Mouse (Mus musculus) lung, postnatal 0 days (tissue): ENCODE data around the gene Opa3.

Experiments
- CTCF ChIP-seq: IDR thresholded peaks from 2 replicates; pipeline ENCODE4 v1.5.1; 2016; ENCODE audit warnings: antibody characterized with exemption, mild to moderate bottlenecking
- EP300 ChIP-seq: IDR thresholded peaks from 2 replicates; pipeline ENCODE4 v1.6.1; 2016; ENCODE audit warnings: antibody characterized with exemption, mild to moderate bottlenecking, control low read depth

DNA sequence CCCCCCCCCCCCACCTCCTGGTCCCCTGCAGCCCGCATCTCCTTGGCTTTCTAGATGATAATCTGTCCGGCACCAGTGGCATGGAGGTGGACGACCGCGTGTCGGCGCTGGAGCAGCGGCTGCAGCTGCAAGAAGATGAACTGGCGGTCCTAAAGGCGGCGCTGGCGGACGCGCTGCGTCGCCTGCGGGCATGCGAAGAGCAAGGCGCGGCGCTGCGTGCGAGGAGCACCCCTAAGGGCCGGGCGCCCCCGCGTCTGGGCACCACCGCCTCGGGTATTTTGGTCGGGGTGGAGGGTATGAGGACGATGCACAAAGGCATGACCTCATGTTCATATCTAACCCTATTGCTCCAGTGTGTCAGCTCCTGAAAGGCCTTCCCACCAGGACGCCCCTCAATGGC lies 49.0 kb upstream of the Opa3 start:
- TF ChIP-seq EP300 (no peak), CTCF (peak; percentile 88)
